Mouse (Mus musculus) adrenal gland (tissue): Measurements from ENCODE around the gene Mrpl45.

Experiments used
- intact Hi-C: fragments of 180-260 bp; cut with DNase I; formaldehyde crosslinking; loops from one replicate; pipeline ENCODE4 v1.15.1; 2025

The Mrpl45 gene

DNA sequence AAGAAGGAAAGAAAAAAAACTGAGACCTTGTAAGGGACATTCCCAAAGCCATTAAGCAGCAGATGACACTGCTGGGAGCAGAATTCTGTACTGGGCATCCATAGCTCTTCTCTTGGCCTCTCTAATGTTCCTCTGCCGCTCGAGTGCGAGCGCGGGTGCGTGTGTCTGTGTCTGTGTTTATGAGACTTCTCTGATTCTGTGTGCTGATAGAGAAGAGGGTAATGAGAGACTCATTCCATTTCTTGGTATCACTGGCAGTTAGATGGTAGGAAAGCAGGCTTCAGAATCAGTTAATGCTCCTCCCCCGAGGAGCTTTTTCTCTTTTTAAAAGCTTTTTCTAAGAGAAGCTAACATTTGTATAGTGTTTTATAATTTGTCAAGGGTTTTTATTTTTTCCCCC lies 39.7 kb downstream of the Mrpl45 start:
- intact Hi-C loops, result loop anchor here (1.0 to 10.0 kb wide), 2 partner anchors 46 to 110 kb away; no protein-coding TSS in a partner anchor

DNA sequence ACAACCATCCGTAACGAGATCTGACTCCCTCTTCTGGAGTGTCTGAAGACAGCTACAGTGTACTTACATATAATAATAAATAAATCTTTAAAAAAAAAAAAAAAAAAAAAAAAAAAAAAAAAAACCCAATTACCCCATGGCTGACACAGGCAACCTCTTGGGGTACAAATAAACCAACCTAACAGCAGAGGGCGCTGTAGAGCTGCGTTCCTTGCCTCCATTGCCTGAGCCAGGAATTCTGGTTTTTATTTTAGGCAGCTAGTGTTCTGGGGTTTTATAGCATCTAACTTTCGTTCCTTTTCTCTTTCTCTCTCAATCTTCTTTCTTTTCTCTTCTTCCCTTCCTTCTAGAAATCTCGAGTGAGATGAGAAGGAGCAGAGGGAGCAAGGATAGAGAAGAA lies 42.1 kb downstream of the Mrpl45 start:
- intact Hi-C loops, result loop anchor here (10.0 kb wide), 1 partner anchor 107 kb away; no protein-coding TSS in a partner anchor

DNA sequence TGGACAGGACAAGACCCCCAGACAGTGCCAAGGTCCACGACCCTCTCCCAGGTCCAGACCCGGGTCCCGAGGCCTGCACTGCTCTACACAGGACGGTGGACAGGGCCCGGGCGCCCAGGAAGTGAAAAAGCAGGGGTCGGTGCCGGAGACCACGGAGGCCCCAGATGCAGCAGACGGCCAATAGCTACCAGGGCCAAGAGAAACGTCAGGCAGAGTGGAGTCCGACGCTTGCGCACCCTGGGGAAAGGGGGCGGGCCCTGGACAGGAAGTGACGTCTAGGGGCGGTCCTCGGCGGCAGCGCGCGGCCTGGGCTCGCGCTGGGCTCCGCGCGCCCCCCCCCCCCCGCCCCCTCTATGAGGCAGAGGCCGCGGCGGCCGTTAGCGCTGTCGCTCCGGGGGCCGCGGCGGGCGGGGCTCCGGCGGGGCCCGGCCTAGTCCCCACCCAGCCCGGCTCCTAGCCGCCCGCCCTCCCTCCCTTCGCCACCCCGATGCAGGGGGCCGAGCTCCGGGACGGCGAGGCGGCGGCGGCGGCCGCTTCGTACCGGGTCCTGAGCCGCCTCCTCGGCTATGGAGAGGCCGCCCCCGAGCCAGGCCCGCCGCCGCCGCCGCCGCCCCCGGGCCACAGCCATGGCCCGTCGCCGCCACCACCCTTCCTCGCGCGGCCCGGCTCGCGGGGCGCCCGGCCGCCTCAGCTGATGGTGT lies 46.6 kb downstream of the Mrpl45 start, which contains the start of gene Socs7:
Gene Socs7, plus strand, starts transcription at position 604 of the 701 bp plus-strand sequence.
- intact Hi-C loops, result no loop called here

DNA sequence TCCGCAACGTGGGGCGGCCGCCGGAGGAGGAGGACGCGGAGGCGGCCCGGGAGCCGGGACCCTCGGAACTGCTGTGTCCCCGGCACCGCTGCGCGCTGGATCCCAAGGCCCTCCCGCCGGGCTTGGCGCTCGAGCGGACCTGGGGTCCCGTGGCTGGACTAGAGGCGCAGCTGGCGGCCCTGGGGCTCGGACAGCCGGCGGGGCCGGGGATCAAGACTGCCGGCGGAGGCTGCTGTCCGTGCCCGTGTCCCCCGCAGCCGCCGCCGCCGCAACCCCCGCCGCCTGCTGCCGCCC lies 47.1 kb downstream of the Mrpl45 start:
- intact Hi-C loops, result no loop called here

DNA sequence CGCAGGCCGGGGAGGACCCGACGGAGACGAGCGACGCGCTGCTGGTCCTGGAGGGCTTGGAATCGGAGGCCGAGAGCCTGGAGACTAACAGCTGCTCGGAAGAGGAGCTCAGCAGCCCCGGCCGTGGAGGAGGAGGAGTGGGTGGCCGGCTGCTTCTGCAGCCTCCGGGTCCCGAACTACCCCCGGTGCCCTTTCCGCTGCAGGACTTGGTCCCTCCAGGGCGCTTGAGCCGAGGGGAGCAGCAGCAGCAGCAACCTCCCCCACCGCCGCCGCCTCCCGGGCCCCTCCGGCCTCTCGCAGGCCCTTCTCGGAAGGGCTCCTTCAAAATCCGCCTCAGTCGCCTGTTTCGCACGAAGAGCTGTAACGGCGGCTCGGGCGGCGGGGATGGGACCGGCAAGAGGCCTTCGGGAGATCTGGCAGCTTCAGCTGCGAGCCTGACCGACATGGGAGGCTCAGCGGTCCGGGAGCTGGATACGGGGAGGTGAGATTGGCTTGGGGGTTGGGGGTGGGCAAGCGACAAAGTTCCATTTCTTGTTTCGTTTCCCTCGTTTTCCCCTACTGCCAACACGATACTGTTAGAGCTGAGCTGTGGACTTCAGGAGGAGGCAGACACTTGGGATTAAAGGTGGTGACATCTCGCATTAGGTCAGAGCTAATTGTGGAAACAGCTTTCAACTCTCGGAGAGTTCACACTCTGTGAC lies 47.6 kb downstream of the Mrpl45 start:
- intact Hi-C loops, result no loop called here

DNA sequence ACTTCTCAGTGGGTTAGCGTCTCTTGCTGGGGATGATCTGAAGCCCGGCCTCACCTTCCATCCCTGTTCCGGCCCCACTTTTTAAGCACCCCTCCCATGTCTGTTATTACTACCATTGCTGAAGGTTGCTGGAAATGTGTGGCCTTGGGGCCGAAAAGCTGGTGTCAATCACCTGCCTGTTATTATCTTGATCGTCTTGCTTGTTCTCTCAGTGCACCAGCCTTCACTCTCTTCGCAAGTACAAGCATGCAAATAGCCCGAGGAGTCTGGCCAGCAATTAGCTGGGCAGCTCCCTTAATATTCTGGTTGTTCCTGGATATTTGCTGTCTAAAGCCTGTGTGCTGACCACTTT lies 48.1 kb downstream of the Mrpl45 start:
- intact Hi-C loops, result no loop called here

DNA sequence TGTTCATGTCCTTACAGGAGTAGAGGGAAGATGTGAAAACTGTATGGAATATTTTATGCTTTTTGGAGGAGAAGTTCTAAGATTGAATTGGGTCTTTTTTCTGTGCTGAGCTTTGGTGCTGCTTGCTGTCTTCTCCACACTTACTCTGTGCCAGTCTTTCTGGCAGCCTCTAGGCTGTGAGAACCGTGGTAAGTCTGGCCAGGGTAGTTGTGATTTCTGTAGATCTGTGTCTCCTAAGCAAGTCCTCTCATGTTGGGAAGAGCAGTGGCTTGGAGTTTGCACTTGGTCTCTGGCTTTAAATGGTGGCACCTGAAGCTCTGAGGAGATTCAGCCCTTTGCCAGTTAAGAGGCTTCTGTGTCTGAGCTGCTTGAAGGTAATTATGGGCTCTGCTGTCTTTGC lies 50.0 kb downstream of the Mrpl45 start:
- intact Hi-C loops, result no loop called here

DNA sequence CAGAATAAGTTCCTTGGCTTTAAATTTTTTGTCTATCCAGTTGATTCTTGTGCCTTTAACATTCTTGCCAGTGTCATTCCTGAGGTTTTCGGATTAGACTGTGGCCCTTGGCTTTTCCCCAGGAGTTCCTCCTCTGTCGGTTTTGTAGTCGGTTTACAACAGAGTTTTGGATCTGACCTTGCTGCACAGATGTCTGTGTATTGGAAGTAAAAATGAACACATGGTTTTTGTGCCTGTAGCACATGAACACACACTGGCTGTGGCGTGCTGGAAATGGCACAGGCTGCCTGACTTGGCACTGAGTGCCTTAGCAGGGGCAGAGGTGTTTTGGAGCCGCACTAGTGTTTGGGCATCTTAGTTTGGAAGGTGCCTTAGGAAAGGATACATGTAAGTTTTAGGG lies 53.0 kb downstream of the Mrpl45 start:
- intact Hi-C loops, result no loop called here

DNA sequence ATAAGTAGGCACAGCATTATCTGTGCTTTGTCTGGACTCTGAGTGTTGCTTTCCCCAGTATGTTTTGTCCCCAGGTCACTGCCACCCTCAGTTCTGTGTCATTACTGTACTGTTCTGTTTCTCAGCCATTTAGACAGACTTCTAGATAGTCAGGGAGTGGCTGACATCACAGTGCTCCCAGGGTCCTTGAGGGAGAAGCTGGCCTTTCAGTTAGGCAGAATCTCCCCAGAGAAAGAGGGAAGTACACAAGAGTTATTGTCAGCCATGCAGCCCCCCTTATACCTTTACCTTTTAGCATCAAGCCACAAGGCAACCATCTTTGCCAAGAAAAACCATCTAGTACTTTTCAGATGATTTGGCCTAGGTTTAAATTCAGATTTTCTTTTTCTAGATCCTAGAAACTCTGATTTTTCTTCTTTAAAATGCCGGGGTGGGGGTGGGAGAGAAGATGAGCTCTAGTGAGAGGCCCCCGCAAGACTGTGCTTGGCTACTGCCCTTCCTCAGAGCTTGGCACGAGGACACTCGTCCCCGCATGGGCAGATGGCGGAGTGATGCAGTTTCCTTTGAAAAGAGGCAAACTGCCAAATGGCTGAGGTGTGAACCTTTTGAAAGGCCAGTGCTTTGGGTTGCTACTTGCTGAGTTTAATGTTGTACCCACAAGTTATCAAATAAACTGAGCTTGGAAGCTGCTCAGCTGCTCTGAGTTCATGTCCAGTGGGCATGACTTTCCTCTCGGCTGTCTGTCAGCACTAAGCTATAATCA lies 55.0 kb downstream of the Mrpl45 start:
- intact Hi-C loops, result no loop called here

DNA sequence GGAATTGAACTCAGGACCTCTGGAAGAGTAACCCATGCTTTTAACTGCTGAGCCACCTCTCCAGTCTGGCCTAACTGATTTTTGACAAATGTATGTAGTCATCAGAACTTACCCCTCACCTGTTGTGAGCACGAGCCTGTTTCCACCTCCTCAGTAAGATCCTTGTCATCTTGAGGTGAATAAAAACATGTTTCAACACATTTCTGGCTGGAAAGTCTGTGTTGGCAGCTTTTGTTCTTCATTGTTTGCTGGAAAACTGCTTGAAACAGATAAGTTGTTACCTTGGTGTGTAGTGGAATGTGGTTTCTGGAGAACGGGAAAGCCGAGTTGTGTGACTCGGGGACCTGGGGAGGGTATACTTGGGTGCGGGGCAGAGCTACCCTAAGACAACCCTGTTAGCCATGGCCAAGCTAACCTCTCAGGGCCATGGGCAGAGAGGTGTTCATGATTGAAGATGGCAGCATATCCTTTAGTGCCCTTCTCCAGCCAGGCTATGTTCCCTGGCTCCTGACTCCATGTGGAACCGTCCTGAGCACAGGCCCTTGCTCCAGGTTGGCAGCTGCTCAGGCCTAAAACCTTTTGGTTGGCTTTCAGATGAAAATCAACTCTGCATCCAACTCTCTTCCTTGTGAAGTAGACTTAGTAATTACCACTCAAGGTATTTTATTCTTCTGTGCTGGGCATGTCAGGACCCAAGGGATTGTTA lies 56.8 kb downstream of the Mrpl45 start:
- intact Hi-C loops, result no loop called here

DNA sequence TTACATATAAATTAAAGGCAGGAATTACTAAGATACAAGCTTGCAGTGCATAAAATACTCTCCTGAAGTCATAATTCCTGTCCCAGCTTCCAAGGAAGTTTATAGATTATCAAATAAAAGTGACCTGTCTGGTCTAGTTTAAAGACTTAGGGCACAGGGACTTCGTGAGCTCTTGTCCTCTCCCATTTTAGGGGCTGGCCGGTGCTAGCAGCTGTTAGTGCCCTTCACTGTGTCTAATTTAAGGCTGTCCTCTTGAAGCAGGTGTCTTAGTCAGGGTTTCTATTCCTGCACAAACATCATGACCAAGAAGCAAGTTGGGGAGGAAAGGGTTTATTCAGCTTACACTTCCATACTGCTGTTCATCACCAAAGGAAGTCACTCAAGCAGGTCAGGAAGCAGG lies 57.9 kb downstream of the Mrpl45 start:
- intact Hi-C loops, result no loop called here
